Mouse (Mus musculus): ENCODE results near the gene Elavl4. TPM values are rescaled to one million over a fixed set of nuclear protein-coding genes. Genes with fewer than 3 reads are reported as not detected.

Gene Elavl4
- polyA plus RNA-seq (2014; fragmentation: Illumina TruSeq; extraction: RNeasy Lipid Tissue Mini Kit (QIAGEN cat#74804); ENCODE audit: low read depth, low replicate concordance): 4.1 TPM

DNA sequence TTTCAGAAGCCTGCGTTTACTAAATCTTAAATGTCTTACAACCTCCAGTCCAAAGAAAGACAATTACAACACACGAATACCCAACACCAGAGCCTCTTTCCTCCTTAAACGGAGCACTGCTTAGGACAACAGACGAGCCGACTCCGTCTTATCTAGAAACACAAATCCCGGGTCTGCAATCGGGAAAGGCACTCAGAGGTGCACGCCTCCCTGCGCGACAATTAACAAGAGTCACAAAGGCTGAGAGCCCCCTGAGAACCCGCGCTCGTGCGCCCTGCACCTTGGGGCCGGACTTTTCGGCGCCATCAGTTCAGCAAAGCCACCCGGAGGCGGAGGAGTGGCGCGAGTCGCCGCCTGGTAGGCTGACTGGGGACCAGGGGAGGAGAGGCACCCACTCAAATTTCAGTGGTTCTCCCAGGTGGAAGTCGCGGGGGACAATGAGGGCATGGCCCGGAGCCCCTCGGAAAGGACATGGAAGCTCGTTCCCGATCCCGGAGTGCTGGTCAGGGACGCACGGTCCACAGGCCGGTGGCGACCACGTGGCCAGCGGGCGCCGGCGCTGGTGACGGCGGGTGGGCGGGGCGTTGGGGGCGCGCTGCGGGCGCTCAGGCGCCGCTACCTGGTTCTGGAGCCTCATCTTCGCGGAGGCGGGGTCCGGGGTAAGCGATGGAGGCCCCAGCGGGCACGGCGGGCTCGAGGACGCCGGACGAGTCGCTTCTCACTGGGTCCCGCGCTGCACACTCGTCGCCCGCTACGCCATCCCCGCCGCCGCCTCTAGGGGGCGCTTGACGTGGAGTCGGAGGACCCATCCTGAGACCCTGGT, at the start of gene Elavl4:
Gene Elavl4, minus strand, starts transcription at position 732 of the 823 bp plus-strand sequence.

GRCm38 (mm10) chr4:110397618-110398045, 45.9 kb upstream of the Elavl4 start, which contains the start of gene Agbl4:
Gene Agbl4, plus strand, starts transcription at chr4:110397661.

Other genes with a start within 250 kb of the Elavl4 start
- gene Agbl4, start 45.8 kb upstream of the Elavl4 start, polyA plus RNA-seq (2014; fragmentation: Illumina TruSeq; extraction: RNeasy Lipid Tissue Mini Kit (QIAGEN cat#74804); ENCODE audit: low read depth, low replicate concordance): 106 TPM

Measured in testis, adult 10 weeks (tissue).